Mouse (Mus musculus) ES-Bruce4 (cell line): ENCODE data around the gene Cd52.

Source experiments
- CTCF ChIP-seq: IDR thresholded peaks from one replicate; pipeline ENCODE4 v1.8.1; 2011; ENCODE audit warnings: low read depth, low read length
- POLR2A ChIP-seq: IDR thresholded peaks from one replicate; pipeline ENCODE4 v1.8.1; 2011; ENCODE audit warnings: low read length; ENCODE audit not compliant: insufficient read depth

DNA sequence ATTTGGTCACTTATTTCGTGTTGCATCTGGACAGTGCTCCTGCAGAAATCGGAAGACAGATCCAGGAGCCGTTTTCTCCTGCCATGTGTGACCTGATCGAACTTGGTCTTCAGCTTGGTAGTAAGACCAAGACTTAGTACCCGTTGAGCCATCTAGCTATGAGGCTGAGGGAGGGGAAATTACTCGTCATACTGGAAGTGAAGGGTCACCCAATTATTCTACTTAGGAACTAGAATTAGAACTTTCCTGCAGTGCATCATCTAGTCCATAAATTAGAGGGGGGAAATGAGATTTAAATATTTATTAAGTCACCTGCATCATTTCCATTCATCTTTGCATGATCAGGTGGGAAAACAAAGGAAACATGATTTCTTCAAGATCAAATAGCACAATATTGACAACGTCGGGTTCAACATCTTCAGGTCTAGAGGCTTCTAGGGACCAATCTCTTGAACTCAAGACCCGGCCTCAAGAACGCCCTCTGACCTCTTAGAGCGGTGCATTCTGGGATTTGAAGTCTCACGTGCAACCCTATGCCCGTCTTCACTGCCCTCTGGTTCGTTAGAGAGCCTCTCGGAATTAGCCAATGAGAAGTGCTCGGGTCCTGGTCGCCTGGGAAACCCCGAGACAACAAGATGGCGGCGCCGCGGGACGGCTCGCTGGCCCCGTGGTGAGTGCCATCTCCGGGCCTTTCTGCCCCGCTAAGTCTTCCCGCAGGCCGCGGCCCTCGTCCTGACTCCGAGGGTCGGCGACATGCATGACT, 7.3 kb upstream of the Cd52 start, which contains the start of gene Ubxn11:
- TF ChIP-seq POLR2A (no peak), CTCF (no peak)
